Mouse (Mus musculus) embryonic facial prominence, embryonic 14.5 days (tissue): ENCODE measurements around the gene Acot8. TPM values are rescaled to one million over a fixed set of nuclear protein-coding genes. Genes with fewer than 3 reads are reported as not detected.

ENCODE experiments used
- ATAC-seq: fragments of 200-750 bp; cut with Nextera tagmentation; 2 replicates; pipeline ENCODE4 v1.8.0; 2017; ENCODE audit warnings: low read depth, moderate number of reproducible peaks, moderate TSS enrichment
- DNase-seq: peaks from one replicate; pipeline ENCODE4 v3.0.0-alpha.2; 2015; ENCODE audit warnings: low spot score
- H3K27ac ChIP-seq: fragments of 300-500 bp; sonication (generic); replicated peaks from 2 replicates; pipeline ENCODE4 v1.5.1; 2014; ENCODE audit warnings: low read depth, mild to moderate bottlenecking, low read length, moderate library complexity
- H3K27me3 ChIP-seq: fragments of 300-500 bp; sonication (generic); replicated peaks from 2 replicates; pipeline ENCODE4 v1.6.1; 2014; ENCODE audit warnings: low read length; ENCODE audit not compliant: control insufficient read depth, insufficient read depth
- H3K36me3 ChIP-seq: fragments of 300-500 bp; sonication (generic); 2 replicates; pipeline ENCODE4 v1.6.1; 2014; ENCODE audit warnings: low read length, mixed read lengths; ENCODE audit not compliant: control insufficient read depth, insufficient read depth
- H3K4me1 ChIP-seq: fragments of 300-500 bp; sonication (generic); 2 replicates; pipeline ENCODE4 v1.6.1; 2014; ENCODE audit warnings: antibody characterized with exemption, low read length; ENCODE audit not compliant: control insufficient read depth, insufficient read depth
- H3K4me2 ChIP-seq: fragments of 300-500 bp; sonication (generic); 2 replicates; pipeline ENCODE4 v1.6.1; 2014; ENCODE audit warnings: low read depth, mild to moderate bottlenecking, low read length, moderate library complexity, mixed read lengths
- H3K4me3 ChIP-seq: fragments of 300-500 bp; sonication (generic); 2 replicates; pipeline ENCODE4 v1.5.1; 2014; ENCODE audit warnings: low read depth, mild to moderate bottlenecking, low read length
- H3K9ac ChIP-seq: fragments of 300-500 bp; sonication (generic); 2 replicates; pipeline ENCODE4 v1.6.1; 2014; ENCODE audit warnings: low read depth, mild to moderate bottlenecking, low read length, moderate library complexity, mixed read lengths
- H3K9me3 ChIP-seq: fragments of 300-500 bp; sonication (generic); 2 replicates; pipeline ENCODE4 v1.6.1; 2016; ENCODE audit warnings: low read length; ENCODE audit not compliant: control insufficient read depth
- WGBS: fragments of 180-500 bp; shearing (Covaris S2); extraction: QIAGEN DNeasy Blood & Tissue Kit; methylation state at CpG from one replicate; pipeline ENCODE4 v1.1.7; 2014; 5-methylcytosine and 5-hydroxymethylcytosine counted together
- polyA plus RNA-seq: library from polyadenylated mRNA; unstranded; fragments of >200 nt; fragmentation: Nextera tagmentation; extraction: Ambion mirVana; gene quantifications from 2 replicates; pipeline ENCODE4 v1.2.1, GENCODE M21; 2014

Acot8 gene
- polyA plus RNA-seq, 1 experiment from 2014 or later, result 13.8 TPM

DNA sequence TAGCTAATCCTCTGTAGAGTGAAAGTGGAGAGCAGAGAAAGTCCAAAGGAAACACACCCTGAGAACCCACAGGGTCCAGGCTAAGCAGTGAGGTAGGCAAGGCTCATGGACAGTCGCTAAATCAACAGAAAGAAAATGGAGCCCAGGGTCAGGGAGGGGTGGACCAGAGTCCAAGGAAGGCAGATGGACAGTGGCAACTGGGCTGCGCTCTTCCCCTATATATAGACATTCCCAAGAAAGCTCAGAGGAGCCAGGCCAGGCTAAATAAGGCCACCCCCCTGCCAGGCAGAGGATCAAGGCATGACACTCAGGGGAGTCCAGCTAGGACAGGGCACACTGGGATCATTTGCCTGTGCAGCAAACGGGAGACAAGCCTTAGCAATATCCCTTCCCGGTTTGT is 22.8 kb downstream of the Acot8 start:
- Histone ChIP-seq H3K27me3 (no peaks in the 10 kb centered on the region), H3K36me3 (no peaks in the 10 kb centered on the region), H3K9me3 (no peaks in the 10 kb centered on the region), H3K4me2 (no peak overlapping the region), H3K9ac (no peak overlapping the region), H3K4me3 (no peak overlapping the region), H3K27ac (no peak overlapping the region), H3K4me1 (peaks cover 5% of the 10 kb centered on the region)
- WGBS, result 62% methylated on average over 4 of the region's 4 CpGs
- ATAC-seq (no peak), DNase-seq (no peak)

DNA sequence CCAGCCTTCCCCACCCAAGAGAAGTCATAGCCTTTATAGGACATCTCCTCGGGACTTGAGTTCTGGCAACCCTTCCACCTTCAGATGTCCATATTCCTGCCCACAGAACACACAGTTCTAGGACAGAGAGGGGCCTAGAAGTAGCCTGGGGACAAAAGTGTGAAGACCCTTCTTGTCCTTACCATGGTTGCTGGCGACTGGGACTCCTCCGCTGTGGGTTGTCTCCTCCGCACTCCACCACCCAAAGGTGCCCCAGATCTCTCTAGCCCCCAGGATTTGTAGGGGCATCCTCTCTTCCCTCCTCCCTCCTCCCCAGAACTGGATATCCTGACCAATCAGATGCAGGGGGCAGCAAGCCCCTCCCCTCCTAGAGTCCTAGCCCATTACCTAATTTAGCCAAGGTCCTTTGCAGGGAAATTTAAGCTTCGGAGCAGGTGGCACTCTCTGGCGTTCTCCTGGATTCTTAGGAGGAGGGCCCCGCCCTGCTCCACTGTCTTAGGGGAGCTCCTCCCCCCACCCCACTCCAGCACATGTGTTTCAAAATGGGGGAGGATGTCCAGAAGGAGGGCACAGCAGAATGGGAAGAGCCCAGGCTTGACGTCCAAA is 25.1 kb downstream of the Acot8 start, which contains the start of gene Tnnc2:
Gene Tnnc2, minus strand, starts transcription at position 487 of the 606 bp plus-strand sequence.
- Histone ChIP-seq H3K9ac (no peak within 1 kb of the TSS), H3K4me3 (peak within 1 kb of the TSS; percentile 6; the same call in 1 of the 2 replicates), H3K36me3 (no peaks in the 10 kb centered on the region), H3K9me3 (no peaks in the 10 kb centered on the region), H3K4me2 (no peak within 1 kb of the TSS), H3K27ac (no peak within 1 kb of the TSS), H3K4me1 (no peaks in the 10 kb centered on the region), H3K27me3 (no peaks in the 10 kb centered on the region)
- DNase-seq (peak; percentile 46), ATAC-seq (no peak)
- WGBS, result 65% methylated on average over 8 of the region's 8 CpGs

DNA sequence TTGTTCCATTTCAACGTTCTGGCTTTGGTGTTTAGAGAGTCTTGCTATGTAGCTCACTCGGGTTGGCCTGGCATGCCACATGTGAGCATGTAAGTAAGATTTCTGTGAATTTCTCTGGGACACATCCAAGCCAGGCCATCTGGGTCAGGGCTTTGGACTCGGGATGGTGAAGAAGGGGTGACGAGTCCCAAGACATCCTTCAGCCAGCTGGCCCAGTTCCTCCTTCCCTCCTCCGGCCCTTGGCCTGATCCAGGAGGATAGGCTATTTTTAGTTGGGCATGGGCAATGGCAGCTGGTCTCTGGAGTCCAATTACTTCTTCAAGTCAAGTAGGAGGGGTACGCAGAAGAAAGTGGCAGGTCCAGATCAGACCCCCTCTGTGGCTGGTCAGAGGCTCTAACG is 25.9 kb downstream of the Acot8 start:
- Histone ChIP-seq H3K36me3 (no peaks in the 10 kb centered on the region), H3K9ac (no peak overlapping the region), H3K4me1 (no peaks in the 10 kb centered on the region), H3K27me3 (no peaks in the 10 kb centered on the region), H3K4me2 (no peak overlapping the region), H3K4me3 (no peak overlapping the region), H3K9me3 (no peaks in the 10 kb centered on the region), H3K27ac (no peak overlapping the region)
- DNase-seq (no peak), ATAC-seq (no peak)
- 73% methylated on average over 7 of the region's 7 CpGs for WGBS

DNA sequence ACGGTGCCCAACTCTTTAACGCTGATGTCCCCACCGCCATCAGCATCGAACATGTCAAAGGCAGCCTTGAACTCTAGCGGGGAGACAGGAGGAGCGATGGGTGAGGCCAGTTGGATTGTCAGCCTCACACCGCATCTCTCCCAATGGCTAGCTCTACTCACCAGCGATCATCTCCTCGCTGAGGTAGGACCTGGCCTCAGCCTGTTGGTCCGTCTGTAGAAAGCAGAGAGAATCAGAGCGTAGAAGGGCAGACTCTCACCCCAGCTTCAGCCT is 26.7 kb downstream of the Acot8 start:
- Histone ChIP-seq H3K4me2 (0 out of 2 replicates have a peak overlapping the region, but pooled peaks have one; percentile 10), H3K4me1 (no peaks in the 10 kb centered on the region), H3K9me3 (no peaks in the 10 kb centered on the region), H3K9ac (no peak overlapping the region), H3K27ac (no peak overlapping the region), H3K27me3 (no peaks in the 10 kb centered on the region), H3K4me3 (no peak overlapping the region), H3K36me3 (peaks cover 4% of the 10 kb centered on the region; the same call in 1 of the 2 replicates)
- ATAC-seq (no peak), DNase-seq (no peak)
- 90% methylated on average over 11 of the region's 11 CpGs for WGBS

DNA sequence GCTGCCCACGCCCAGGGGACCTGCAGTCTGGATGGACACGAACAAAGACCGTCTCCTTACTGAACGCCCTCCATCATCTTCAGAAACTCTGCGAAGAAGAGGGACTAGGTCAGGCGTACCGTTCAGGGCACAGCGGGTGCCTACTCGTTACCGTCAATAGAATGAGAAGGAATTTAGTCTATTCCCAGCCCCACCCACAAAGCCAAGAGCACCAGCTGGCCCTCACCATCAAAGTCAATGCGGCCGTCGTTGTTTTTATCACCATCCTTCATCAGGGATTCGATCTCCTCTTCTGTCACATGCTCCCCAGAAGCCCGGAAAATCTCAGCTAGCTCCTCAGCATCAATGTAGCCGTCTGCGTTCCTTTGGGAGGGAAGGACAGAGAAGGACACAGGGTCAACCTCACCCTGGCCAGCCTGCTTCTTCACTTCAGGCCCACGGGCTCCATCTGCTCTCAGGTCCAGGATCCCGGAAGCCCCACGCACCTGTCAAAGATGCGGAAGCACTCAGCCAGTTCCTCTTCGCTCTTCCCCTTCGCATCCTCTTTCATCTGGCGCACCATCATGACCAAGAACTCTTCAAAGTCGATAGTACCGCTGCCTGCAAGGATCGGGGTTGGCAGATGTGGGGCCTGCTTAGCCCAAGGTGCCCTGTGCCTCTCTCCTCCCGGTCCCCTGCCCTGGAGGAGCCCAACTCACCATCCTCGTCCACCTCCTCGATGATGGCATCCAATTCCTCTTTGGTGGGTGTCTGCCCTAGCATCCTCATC is 27.3 kb downstream of the Acot8 start:
- Histone ChIP-seq H3K36me3 (peaks cover 6% of the 10 kb centered on the region; the same call in 1 of the 2 replicates), H3K27ac (no peak overlapping the region), H3K9me3 (no peaks in the 10 kb centered on the region), H3K4me2 (0 out of 2 replicates have a peak overlapping the region, but pooled peaks have one; percentile 10), H3K4me1 (no peaks in the 10 kb centered on the region; the same call in 1 of the 2 replicates), H3K9ac (no peak overlapping the region), H3K27me3 (no peaks in the 10 kb centered on the region), H3K4me3 (no peak overlapping the region)
- WGBS, result 79% methylated on average over 30 of the region's 30 CpGs
- DNase-seq (no peak), ATAC-seq (no peak)

DNA sequence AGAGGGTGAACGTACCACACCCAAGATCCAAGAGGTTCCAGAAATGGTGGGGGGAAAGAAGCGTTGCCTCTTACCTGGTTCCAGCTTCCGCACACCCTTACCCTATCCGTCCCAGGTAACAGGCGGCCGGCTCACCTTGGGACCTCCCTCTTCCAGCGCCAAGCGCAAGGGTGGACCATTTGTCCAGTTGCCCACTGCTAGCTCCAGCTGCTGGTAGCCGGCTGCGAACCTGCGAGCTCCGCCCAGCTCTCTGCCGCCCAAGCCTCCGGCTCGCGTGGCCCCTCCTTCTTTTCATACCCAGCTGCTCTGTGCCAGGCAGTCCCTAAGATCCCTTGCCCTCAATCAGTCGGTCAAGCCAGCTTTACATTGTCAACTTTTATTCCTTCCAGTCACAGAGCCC is 27.9 kb downstream of the Acot8 start:
- DNase-seq, result no peak

DNA sequence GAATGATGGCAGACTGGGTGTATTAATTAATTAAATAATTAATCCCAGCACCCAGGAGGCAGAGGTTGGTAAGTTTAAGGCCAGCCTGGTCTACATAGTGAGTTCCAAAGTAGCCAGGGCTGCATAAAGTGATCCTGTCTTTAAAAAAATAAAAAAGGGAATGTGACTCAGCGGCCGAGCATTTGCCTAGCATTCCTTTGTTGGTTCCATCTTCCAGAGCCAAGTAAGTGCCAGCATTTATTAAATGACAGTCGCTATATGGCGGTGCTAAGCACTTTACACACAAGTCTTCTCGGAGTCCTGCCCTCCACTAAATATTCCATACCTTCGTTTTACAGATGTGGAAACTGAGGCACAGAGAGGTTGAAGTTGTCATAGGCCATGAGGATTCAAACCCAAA is 28.6 kb downstream of the Acot8 start:
- Histone ChIP-seq H3K9ac (no peak overlapping the region), H3K27me3 (no peaks in the 10 kb centered on the region), H3K4me1 (peaks cover 9% of the 10 kb centered on the region; the same call in 1 of the 2 replicates), H3K36me3 (peaks cover 15% of the 10 kb centered on the region), H3K9me3 (no peaks in the 10 kb centered on the region), H3K4me2 (no peak overlapping the region), H3K4me3 (no peak overlapping the region), H3K27ac (no peak overlapping the region)
- no peak for DNase-seq
- no peak for ATAC-seq
- 85% methylated on average over 6 of the region's 6 CpGs for WGBS

More for the DNA sequence above, 27.9 kb downstream of the Acot8 start:
- Histone ChIP-seq H3K36me3 (peaks cover 12% of the 10 kb centered on the region), H3K4me2 (no peak overlapping the region), H3K27me3 (no peaks in the 10 kb centered on the region), H3K4me3 (no peak overlapping the region), H3K9ac (no peak overlapping the region), H3K27ac (no peak overlapping the region), H3K4me1 (peaks cover 6% of the 10 kb centered on the region; the same call in 1 of the 2 replicates), H3K9me3 (no peaks in the 10 kb centered on the region)
- 57% methylated on average over 14 of the region's 17 CpGs for WGBS
- no peak for ATAC-seq

DNA sequence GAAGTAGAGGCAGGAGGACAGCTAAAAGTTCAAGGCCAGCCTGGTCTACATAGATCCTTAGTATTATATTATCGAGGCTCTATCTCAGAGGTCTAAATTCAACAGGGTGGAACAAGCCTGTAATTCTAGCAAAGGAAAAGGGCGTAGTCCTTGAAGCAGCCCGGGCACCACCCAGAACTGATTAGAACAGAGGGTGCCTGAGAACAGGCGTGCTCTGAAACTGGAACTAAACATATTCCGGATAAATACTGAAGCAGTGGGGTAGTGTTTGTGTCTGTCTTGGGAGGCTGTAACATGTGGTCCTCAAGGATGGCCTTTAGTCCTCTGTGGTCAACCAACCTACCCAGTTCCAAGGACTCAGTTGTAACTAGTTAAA is 30.7 kb downstream of the Acot8 start:
- peaks cover 18% of the 10 kb centered on the region; the same call in 1 of the 2 replicates for H3K4me1 ChIP-seq
- DNase-seq, result no peak
- no peaks in the 10 kb centered on the region for H3K9me3 ChIP-seq
- no peak overlapping the region for H3K27ac ChIP-seq
- no peaks in the 10 kb centered on the region for H3K27me3 ChIP-seq
- WGBS, result 83% methylated on average over 5 of the region's 5 CpGs
- H3K36me3 ChIP-seq, result peaks cover 15% of the 10 kb centered on the region
- no peak overlapping the region for H3K4me3 ChIP-seq
- ATAC-seq, result no peak
- H3K4me2 ChIP-seq, result no peak overlapping the region
- H3K9ac ChIP-seq, result no peak overlapping the region
